Mouse (Mus musculus) liver, embryonic 14.5 days (tissue): ENCODE measurements around the gene Patl1.

Experiments used
- CTCF ChIP-seq: IDR thresholded peaks from 2 replicates; pipeline ENCODE4 v1.5.1; 2016; ENCODE audit warnings: antibody characterized with exemption, low read depth, control low read depth
- EP300 ChIP-seq: IDR thresholded peaks from 2 replicates; pipeline ENCODE4 v1.6.1; 2016; ENCODE audit warnings: antibody characterized with exemption, low read depth

DNA sequence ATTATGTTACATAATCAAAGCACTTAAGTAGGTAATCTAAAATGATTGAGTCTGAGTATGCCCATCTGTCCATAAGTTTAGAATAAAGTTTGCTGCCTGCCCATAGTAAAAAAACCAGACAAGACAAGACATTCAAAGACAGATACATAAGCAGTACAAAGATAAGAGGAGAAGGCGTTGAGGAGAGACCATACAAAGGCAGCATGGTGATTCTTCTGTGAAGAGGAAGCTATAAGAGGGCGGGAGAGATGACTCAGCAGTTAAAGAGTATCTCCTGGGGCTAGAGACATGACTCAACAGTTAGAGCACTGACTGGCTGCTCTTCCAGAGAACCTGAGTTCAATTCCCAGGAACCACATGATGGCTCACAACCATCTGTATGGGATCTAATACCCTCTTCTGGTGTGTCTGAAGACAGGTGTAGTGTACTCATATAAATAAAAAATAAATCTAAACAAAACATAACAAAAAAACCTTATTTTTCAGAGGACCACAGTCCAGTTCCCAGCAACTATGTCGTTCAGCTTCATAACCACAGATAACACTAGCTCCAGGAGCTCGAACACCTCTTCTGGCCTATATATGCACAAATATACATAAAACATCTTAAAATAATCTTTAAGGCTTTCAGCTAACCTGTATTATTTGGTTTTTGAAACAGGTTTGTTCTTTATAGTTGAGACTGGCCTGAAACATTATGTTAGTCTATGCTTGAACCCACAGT, 16.0 kb downstream of the Patl1 start:
- no peak for TF ChIP-seq CTCF
- TF ChIP-seq EP300: 0 out of 2 replicates have a peak, but pooled peaks have one; percentile 29
